Mouse (Mus musculus) E14TG2a.4 (cell line): Measurements from ENCODE around the gene Ube2b.

ENCODE experiments used
- H3K27me3 ChIP-seq: 2 replicates; pipeline ENCODE4 v1.6.1; 2014; ENCODE audit warnings: low read length, control low read depth; ENCODE audit not compliant: insufficient read depth
- H3K36me3 ChIP-seq: 2 replicates; pipeline ENCODE4 v1.6.1; 2014; ENCODE audit warnings: low read length, control low read depth; ENCODE audit not compliant: insufficient read depth
- H3K4me1 ChIP-seq: replicated peaks from 2 replicates; pipeline ENCODE4 v1.6.1; 2014; ENCODE audit warnings: low read depth, low read length, control low read depth
- H3K4me3 ChIP-seq: replicated peaks from 2 replicates; pipeline ENCODE4 v1.5.1; 2014; ENCODE audit warnings: mild to moderate bottlenecking, low read length
- H3K9me3 ChIP-seq: 2 replicates; pipeline ENCODE4 v1.6.1; 2014; ENCODE audit warnings: low read length, control low read depth
- CTCF ChIP-seq: conservative IDR thresholded peaks from 2 replicates; pipeline ENCODE4 v1.5.1; 2014; ENCODE audit warnings: low read length
- NANOG ChIP-seq: IDR thresholded peaks from 2 replicates; pipeline ENCODE4 v1.6.1; 2014; ENCODE audit warnings: borderline replicate concordance, low read length, mixed read lengths
- POU5F1 ChIP-seq: IDR thresholded peaks from 2 replicates; pipeline ENCODE4 v1.6.1; 2014; ENCODE audit warnings: low read length, borderline replicate concordance

Ube2b gene

GRCm38 (mm10) chr11:51946144-51946543, 54.4 kb downstream of the Ube2b start:
- peaks cover 29% of the 10 kb centered on the region for H3K27me3 ChIP-seq

DNA sequence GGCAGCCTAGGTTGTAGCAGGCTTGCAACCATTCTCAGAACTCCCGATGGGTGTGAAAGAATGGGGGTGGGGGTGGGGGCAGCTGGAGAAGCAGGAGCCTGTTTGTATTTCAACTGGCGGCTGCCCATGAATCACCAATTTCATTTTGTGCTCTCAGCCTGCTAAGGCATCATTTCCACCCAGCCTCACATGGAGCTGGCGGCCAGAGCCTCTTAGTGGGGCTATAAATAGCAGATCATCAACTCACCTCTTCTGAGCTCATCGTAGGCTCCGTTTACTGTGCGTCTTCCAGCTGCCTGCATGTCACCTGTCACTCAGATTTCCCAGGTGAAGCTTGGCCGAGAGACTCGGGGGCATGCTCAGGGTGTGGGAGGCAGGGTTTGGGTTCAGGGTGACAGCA, 55.0 kb downstream of the Ube2b start:
- H3K27me3 ChIP-seq, result peaks cover 29% of the 10 kb centered on the region
- TF ChIP-seq POU5F1, result no peak
- no peak for TF ChIP-seq CTCF
- TF ChIP-seq NANOG, result no peak
- no peak overlapping the region for H3K4me3 ChIP-seq
- peaks cover 8% of the 10 kb centered on the region for H3K4me1 ChIP-seq
- H3K36me3 ChIP-seq, result no peaks in the 10 kb centered on the region
- H3K9me3 ChIP-seq, result no peaks in the 10 kb centered on the region

More at GRCm38 (mm10) chr11:51946144-51946543, 54.4 kb downstream of the Ube2b start:
- H3K36me3 ChIP-seq, result no peaks in the 10 kb centered on the region
- no peak for TF ChIP-seq CTCF
- no peak for TF ChIP-seq NANOG
- TF ChIP-seq POU5F1, result no peak
- H3K9me3 ChIP-seq, result no peaks in the 10 kb centered on the region
- no peak overlapping the region for H3K4me3 ChIP-seq
- H3K4me1 ChIP-seq, result peaks cover 8% of the 10 kb centered on the region

DNA sequence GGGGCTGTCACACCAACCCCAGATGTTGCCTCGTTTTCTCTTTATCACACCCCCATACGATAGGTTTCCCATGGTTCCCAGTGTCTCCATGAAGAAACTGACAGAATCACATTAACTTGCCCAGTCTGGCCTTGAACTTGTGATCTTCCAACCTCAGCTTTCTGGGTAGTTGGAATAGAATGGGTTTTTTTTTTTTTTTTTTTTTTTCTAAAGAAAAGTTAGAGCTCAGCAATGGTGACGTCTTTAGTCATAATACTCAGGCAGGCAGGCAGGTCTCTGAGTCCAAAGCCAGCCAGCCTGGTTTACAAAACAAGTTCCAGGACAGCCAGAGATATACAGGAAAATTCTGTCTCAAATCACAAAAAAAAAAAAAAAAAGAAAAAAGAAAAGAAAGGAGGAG, 56.3 kb downstream of the Ube2b start:
- TF ChIP-seq CTCF (no peak), POU5F1 (no peak), NANOG (no peak)
- peaks cover 10% of the 10 kb centered on the region for H3K4me1 ChIP-seq
- no peak overlapping the region for H3K4me3 ChIP-seq
- H3K9me3 ChIP-seq, result no peaks in the 10 kb centered on the region
- peaks cover 29% of the 10 kb centered on the region for H3K27me3 ChIP-seq
- H3K36me3 ChIP-seq, result no peaks in the 10 kb centered on the region

- Histone ChIP-seq H3K9me3 (no peaks in the 10 kb centered on the region), H3K4me3 (no peak overlapping the region), H3K36me3 (no peaks in the 10 kb centered on the region), H3K4me1 (peaks cover 17% of the 10 kb centered on the region), H3K27me3 (peaks cover 29% of the 10 kb centered on the region)
- TF ChIP-seq NANOG (no peak), POU5F1 (no peak), CTCF (no peak)
These were observed 57.1 kb downstream of the Ube2b start for GRCm38 (mm10) chr11:51943500-51943841.

DNA sequence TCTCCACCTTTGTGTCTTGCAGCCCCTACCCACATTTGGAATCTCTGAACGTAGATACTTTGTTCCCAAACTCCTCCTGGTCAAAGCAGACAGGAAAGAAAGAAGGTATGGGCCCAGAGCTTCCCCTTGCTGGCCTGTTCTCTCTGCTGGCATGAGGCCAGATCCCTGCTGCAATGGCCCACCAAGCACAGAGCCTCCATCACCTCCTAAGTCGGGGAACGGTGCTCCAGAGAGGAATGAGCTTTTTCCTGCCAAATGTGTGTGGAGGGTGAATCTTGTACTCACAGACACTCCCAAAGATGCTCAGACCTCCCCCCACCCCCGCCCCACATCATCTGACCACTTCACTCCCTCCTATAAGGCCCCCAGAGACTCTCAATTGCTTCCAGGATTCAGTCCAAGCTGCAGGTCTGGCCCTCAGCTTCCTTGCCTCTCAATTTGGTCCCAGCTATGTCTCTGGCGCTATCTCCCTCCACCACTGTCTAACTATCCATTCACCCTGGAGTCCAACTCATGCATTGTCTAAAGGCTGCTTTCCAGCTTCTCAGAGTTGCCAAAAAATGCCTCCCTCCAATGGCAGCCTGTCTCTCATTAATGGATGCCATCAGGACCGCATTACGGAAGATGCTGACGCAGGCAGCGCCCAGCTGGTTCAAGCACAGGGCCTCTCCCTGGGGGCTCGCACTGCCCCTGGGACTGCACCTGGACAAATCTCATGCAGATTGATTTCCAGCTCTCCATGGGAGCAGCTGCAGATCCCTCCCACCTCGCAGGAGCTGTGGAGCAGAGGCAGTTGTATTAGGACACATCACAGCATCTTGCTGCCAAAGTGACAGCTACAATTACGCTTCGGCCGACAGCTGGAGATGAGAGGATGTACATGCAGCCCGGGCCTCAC, 57.7 kb downstream of the Ube2b start:
- Histone ChIP-seq H3K27me3 (peaks cover 29% of the 10 kb centered on the region), H3K4me3 (no peak overlapping the region), H3K4me1 (peaks cover 17% of the 10 kb centered on the region), H3K9me3 (no peaks in the 10 kb centered on the region), H3K36me3 (no peaks in the 10 kb centered on the region)
- TF ChIP-seq POU5F1, result no peak
- TF ChIP-seq NANOG, result no peak
- TF ChIP-seq CTCF, result no peak

DNA sequence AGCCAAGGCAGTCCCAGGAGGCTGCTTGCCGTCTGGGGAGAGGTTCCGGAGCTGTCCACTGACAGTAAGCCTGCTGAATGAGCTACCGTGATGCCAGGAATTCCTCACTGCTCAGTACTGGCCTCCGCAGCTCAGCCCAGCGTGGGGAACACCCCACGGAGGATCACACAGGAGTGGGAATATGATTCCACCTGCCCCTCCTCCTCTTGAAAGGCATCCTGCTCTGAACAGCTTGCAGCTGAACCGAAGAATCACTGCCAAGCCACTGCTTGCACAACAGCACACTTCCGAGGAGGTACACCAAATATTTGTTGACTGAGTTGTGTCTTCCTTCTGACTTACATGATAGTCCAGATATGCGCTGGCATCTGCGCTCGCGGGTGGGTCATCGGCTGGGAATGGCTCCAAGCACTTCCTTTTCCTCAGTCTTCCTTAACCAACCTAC, 60.0 kb downstream of the Ube2b start:
- Histone ChIP-seq H3K4me3 (no peak overlapping the region), H3K27me3 (peaks cover 17% of the 10 kb centered on the region; the same call in 1 of the 2 replicates), H3K4me1 (peaks cover 19% of the 10 kb centered on the region), H3K36me3 (no peaks in the 10 kb centered on the region), H3K9me3 (no peaks in the 10 kb centered on the region)
- TF ChIP-seq POU5F1 (no peak), CTCF (no peak), NANOG (no peak)

DNA sequence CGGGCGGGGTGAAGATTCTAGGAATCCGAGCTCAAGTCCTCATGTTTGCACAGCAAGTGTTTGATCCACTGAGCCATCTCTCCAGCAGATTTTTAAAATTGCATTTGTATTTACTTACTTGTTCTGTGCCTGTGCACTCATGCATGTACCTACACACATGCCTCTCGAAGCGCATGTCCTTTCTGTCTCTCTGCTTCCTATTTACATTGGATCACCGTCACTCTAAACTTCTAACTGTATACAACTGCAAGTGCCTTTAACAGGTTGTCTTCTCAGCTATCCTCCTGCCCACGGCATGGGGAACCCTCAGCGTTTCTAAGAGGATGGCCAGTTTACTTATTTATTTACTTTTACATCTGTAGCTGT, 61.0 kb downstream of the Ube2b start:
- peaks cover 10% of the 10 kb centered on the region; the same call in 1 of the 2 replicates for H3K27me3 ChIP-seq
- no peaks in the 10 kb centered on the region for H3K36me3 ChIP-seq
- no peak overlapping the region for H3K4me3 ChIP-seq
- H3K4me1 ChIP-seq, result peaks cover 13% of the 10 kb centered on the region
- H3K9me3 ChIP-seq, result no peaks in the 10 kb centered on the region
- TF ChIP-seq CTCF, result no peak
- no peak for TF ChIP-seq POU5F1
- TF ChIP-seq NANOG, result no peak

- TF ChIP-seq CTCF (no peak), POU5F1 (no peak), NANOG (no peak)
- Histone ChIP-seq H3K9me3 (no peaks in the 10 kb centered on the region), H3K36me3 (no peaks in the 10 kb centered on the region), H3K4me3 (no peak overlapping the region), H3K27me3 (peaks cover 10% of the 10 kb centered on the region; the same call in 1 of the 2 replicates), H3K4me1 (peaks cover 13% of the 10 kb centered on the region)
These were observed 61.6 kb downstream of the Ube2b start for GRCm38 (mm10) chr11:51938817-51939589.
